Comparison of ENCODE assay signal across 21 mouse cellular contexts in genomic region chr7:133744209-133744608, GRCm38 (mm10). TPM values are rescaled to one million over a fixed set of nuclear protein-coding genes. Genes with fewer than 3 reads are reported as not detected.
DNase-seq lines count a peak whose midpoint lies in the region; ATAC-seq and TF ChIP-seq lines count a peak whose summit lies in the region.
"Had no signal": no experiment of that assay in that cellular context is flagged by ENCODE, and none has a peak within 500 bp of the region (broad histone marks: within the 10 kb centered on the region; RNA-seq: fewer than 3 reads in every experiment).

No protein-coding gene starts in this region.

- WGBS in heart, adult 2 months, result 28% methylated on average over 1 of the region's 1 CpGs
- WGBS in hindbrain, embryonic 15.5 days, result 79% methylated on average over 1 of the region's 1 CpGs
- whole genome bisulfite sequencing in hindbrain, embryonic 11.5 days, result 91% methylated on average over 1 of the region's 1 CpGs
- WGBS in macrophage (ENCODE audit: missing documents), result 56% methylated on average over 1 of the region's 1 CpGs

- TF ChIP-seq RAD21 in MEL (IDR thresholded peaks at IDR 0.05; ENCODE audit: low read depth, low read length), result no peak

- peaks cover 16% of the 10 kb centered on the region for H3K4me1 ChIP-seq in heart, adult 2 months (ENCODE audit: control insufficient read depth, insufficient read depth, low read length)
- H3K4me1 ChIP-seq in hindbrain, embryonic 15.5 days (replicated peaks), result peaks cover 11% of the 10 kb centered on the region; the same call in 1 of the 2 replicates
- H3K4me1 ChIP-seq in hindbrain, embryonic 11.5 days (replicated peaks; ENCODE audit: control insufficient read depth, insufficient read depth, low read length), result no peaks in the 10 kb centered on the region
- H3K4me1 ChIP-seq in MEL (ENCODE audit: control insufficient read depth in 1 of 2, insufficient read depth in 2 of 2, low read length in 2 of 2), result no peaks in the 10 kb centered on the region; a peak in 1 of 4 replicates
- H3K4me1 ChIP-seq: embryonic facial prominence, embryonic 13.5 days; forebrain, embryonic 12.5 days; hindbrain, embryonic 10.5 days had no signal

- H3K4me3 ChIP-seq in heart, adult 2 months, result no peak overlapping the region
- H3K4me3 ChIP-seq in hindbrain, embryonic 15.5 days, result no peak overlapping the region
- H3K4me3 ChIP-seq in hindbrain, embryonic 11.5 days (ENCODE audit: low read depth, low read length), result no peak overlapping the region
- H3K4me3 ChIP-seq in MEL (ENCODE audit: control insufficient read depth in 1 of 2, insufficient read depth in 1 of 2, low read depth in 2 of 2, low read length in 2 of 2), result no peak overlapping the region
- no peak overlapping the region for H3K4me3 ChIP-seq in macrophage (ENCODE audit: inconsistent target)
- H3K4me3 ChIP-seq: embryonic facial prominence, embryonic 13.5 days; forebrain, embryonic 12.5 days; hindbrain, embryonic 10.5 days had no signal

- H3K27me3 ChIP-seq in heart, adult 2 months (ENCODE audit: control insufficient read depth, insufficient read depth, low read length), result no peaks in the 10 kb centered on the region
- H3K27me3 ChIP-seq in hindbrain, embryonic 15.5 days, result no peaks in the 10 kb centered on the region
- no peaks in the 10 kb centered on the region for H3K27me3 ChIP-seq in hindbrain, embryonic 11.5 days (ENCODE audit: control insufficient read depth, insufficient read depth, low read length)
- H3K27me3 ChIP-seq in MEL (ENCODE audit: control insufficient read depth in 1 of 2, insufficient read depth in 2 of 2, low read length in 2 of 2), result no peaks in the 10 kb centered on the region
- H3K27me3 ChIP-seq: embryonic facial prominence, embryonic 13.5 days; forebrain, embryonic 12.5 days had no signal

- ATAC-seq in hindbrain, embryonic 15.5 days (ENCODE audit: low FRiP score, low read depth), result no peak
- no peak for ATAC-seq in hindbrain, embryonic 11.5 days (ENCODE audit: low FRiP score)

- peak overlapping the region; percentile 82 for H3K27ac ChIP-seq in heart, adult 2 months
- H3K27ac ChIP-seq in hindbrain, embryonic 15.5 days (replicated peaks), result peak overlapping the region; percentile 27; the same call in 1 of the 2 replicates
- no peak overlapping the region for H3K27ac ChIP-seq in hindbrain, embryonic 11.5 days (ENCODE audit: low read depth, low read length)
- H3K27ac ChIP-seq in MEL (ENCODE audit: control insufficient read depth, low read depth, low read length) (no peak overlapping the region), macrophage (peak overlapping the region; percentile 75)
- H3K27ac ChIP-seq: embryonic facial prominence, embryonic 13.5 days; forebrain, embryonic 12.5 days; hindbrain, embryonic 10.5 days had no signal

- no peak overlapping the region for H3K4me2 ChIP-seq in hindbrain, embryonic 15.5 days
- H3K4me2 ChIP-seq in hindbrain, embryonic 11.5 days (replicated peaks; ENCODE audit: low read depth, low read length), result no peak overlapping the region
- H3K4me2 ChIP-seq: embryonic facial prominence, embryonic 13.5 days; forebrain, embryonic 12.5 days; liver, embryonic 11.5 days; midbrain, embryonic 11.5 days had no signal

- TF ChIP-seq POLR2A in heart, adult 2 months (IDR thresholded peaks at IDR 0.05; ENCODE audit: insufficient read depth, low read depth, low read length), result no peak
- TF ChIP-seq POLR2A in MEL (IDR thresholded peaks at IDR 0.05; ENCODE audit: control insufficient read depth in 1 of 2, insufficient read depth in 1 of 2, low read depth in 1 of 2, low read length in 2 of 2, poor library complexity in 1 of 2), result no peak

- no peak for TF ChIP-seq CTCF in heart, adult 2 months (IDR thresholded peaks at IDR 0.05)
- no peak for TF ChIP-seq CTCF in MEL (IDR thresholded peaks at IDR 0.05 in 2 of 3, conservative IDR thresholded peaks at IDR 0.05 in 1 of 3; ENCODE audit: control insufficient read depth in 1 of 3, insufficient read depth in 1 of 3, low read depth in 2 of 3, low read length in 3 of 3, poor library complexity in 1 of 3, severe bottlenecking in 1 of 3)

- TF ChIP-seq EP300 in heart, adult 2 months (IDR thresholded peaks at IDR 0.05; ENCODE audit: insufficient read depth, low read depth, low read length), result no peak
- TF ChIP-seq EP300 in MEL (IDR thresholded peaks at IDR 0.05; ENCODE audit: low read depth in 1 of 2, low read length in 2 of 2), result no peak

- H3K9me3 ChIP-seq in hindbrain, embryonic 15.5 days, result no peaks in the 10 kb centered on the region
- no peaks in the 10 kb centered on the region for H3K9me3 ChIP-seq in hindbrain, embryonic 11.5 days (ENCODE audit: control insufficient read depth, low read length)
- no peaks in the 10 kb centered on the region for H3K9me3 ChIP-seq in MEL (replicated peaks; ENCODE audit: insufficient read depth, low read length)
- H3K9me3 ChIP-seq: embryonic facial prominence, embryonic 13.5 days; forebrain, embryonic 12.5 days; hindbrain, embryonic 10.5 days had no signal

- H3K9ac ChIP-seq in heart, adult 2 months (ENCODE audit: low read depth, low read length), result no peak overlapping the region
- no peak overlapping the region for H3K9ac ChIP-seq in hindbrain, embryonic 15.5 days
- no peak overlapping the region for H3K9ac ChIP-seq in hindbrain, embryonic 11.5 days (ENCODE audit: low read depth, low read length)
- no peak overlapping the region for H3K9ac ChIP-seq in MEL (ENCODE audit: control insufficient read depth, low read depth, low read length, poor library complexity, severe bottlenecking)
- H3K9ac ChIP-seq: embryonic facial prominence, embryonic 13.5 days; forebrain, embryonic 12.5 days had no signal

- H3K79me2 ChIP-seq in heart, adult 2 months (replicated peaks; ENCODE audit: control insufficient read depth, insufficient read depth, low read length), result no peaks in the 10 kb centered on the region
- H3K79me2 ChIP-seq in MEL (ENCODE audit: control insufficient read depth, insufficient read depth, low read length, poor library complexity) (no peaks in the 10 kb centered on the region), macrophage (ENCODE audit: inconsistent target) (no peaks in the 10 kb centered on the region)

- H3K36me3 ChIP-seq in heart, adult 2 months (ENCODE audit: control insufficient read depth, insufficient read depth, low read length), result peaks cover 18% of the 10 kb centered on the region
- peaks cover 13% of the 10 kb centered on the region for H3K36me3 ChIP-seq in hindbrain, embryonic 15.5 days
- H3K36me3 ChIP-seq in hindbrain, embryonic 11.5 days (ENCODE audit: control insufficient read depth, insufficient read depth, low read length), result 0 out of 2 replicates have a peak, but pooled peaks cover 4% of the 10 kb centered on the region
- H3K36me3 ChIP-seq in MEL (ENCODE audit: control insufficient read depth in 1 of 2, insufficient read depth in 2 of 2, low read length in 2 of 2) (peaks cover 0 to 3% of the 10 kb centered on the region in 2 experiments; a peak in 2 of 4 replicates), macrophage (ENCODE audit: inconsistent target) (peaks cover 28% of the 10 kb centered on the region; the same call in 1 of the 2 replicates)

- DNase-seq in heart, adult 2 months, result no peak
- no peak for DNase-seq in heart, adult 8-10 months (ENCODE audit: low spot score)
- DNase-seq in hindbrain, embryonic 11.5 days (ENCODE audit: low spot score), result no peak
- DNase-seq in MEL (ENCODE audit: low read depth, low spot score), result no peak
- no peak for DNase-seq in spleen, postnatal 4 days (ENCODE audit: low spot score in 2 of 2)
- DNase-seq in left cerebral cortex, postnatal 25 days (ENCODE audit: low spot score in 2 of 2), result no peak
- DNase-seq: B cell, adult 2 months; cerebellum, adult 11 months; cerebellum, postnatal 36 days; kidney, adult 11 months; kidney, postnatal 25 days; lung, postnatal 14 days; thymus, postnatal 4 days had no signal

- intact Hi-C loops in heart, adult 2 months (cut with DNase I), result no loop called here
- intact Hi-C loops in left cerebral cortex, postnatal 25 days (cut with DNase I), result no loop called here

RNA-seq across cellular contexts. Expression of gene Fank1, which starts 32.5 kb away (rescaled TPM):
- total RNA-seq in heart, adult 2 months (2021), result not detected
- polyA plus RNA-seq in heart, adult 2 months (2012; rRNA removed), result 0.10 and 0.32 TPM in 2 replicates
- total RNA-seq in heart, adult 8-10 months (2022), result not detected
- polyA plus RNA-seq in hindbrain, embryonic 15.5 days (2015; fragmentation: Nextera tagmentation; extraction: Ambion mirVana), result 4.3 and 5.1 TPM in 2 replicates
- 2.2 and 2.9 TPM in 2 replicates for polyA plus RNA-seq in hindbrain, embryonic 11.5 days (2014; fragmentation: Nextera tagmentation; extraction: Ambion mirVana)
- total RNA-seq in MEL (2012; rRNA removed), result 0.88 and 1.8 TPM in 2 replicates
- polyA plus RNA-seq in MEL (2012; ENCODE audit: insufficient read depth in 1 of 2, insufficient read length in 2 of 2, low read depth in 1 of 2, low replicate concordance in 2 of 2, missing spikeins in 1 of 2), result under 1 TPM in 1 of 2 experiments, not detected in 1; 0.17 TPM
- not detected for total RNA-seq in macrophage (2018; cell fraction: chromatin; rRNA removed)
- total RNA-seq in macrophage (2018; cell fraction: cytosol; rRNA removed), result not detected
- total RNA-seq in macrophage (2018; cell fraction: nucleus; rRNA removed), result 1 to 10 TPM in 1 of 26 experiments, not detected in 25; 1.2 TPM
- not detected in 3 replicates for polyA plus RNA-seq in macrophage (2018)
- total RNA-seq in left cerebral cortex, postnatal 25 days (2021), result 1 to 10 TPM; 3.7 to 3.9 TPM
- total RNA-seq: gastrocnemius, adult 18-20 months had no signal
- polyA plus RNA-seq: liver, embryonic 11.5 days had no signal

RNA-seq across cellular contexts. Expression of gene Uros, which starts 34.3 kb away (rescaled TPM):
- total RNA-seq in heart, adult 2 months (2021), result 10 to 100 TPM; 20.1 to 22.9 TPM
- polyA plus RNA-seq in heart, adult 2 months (2012; rRNA removed), result 22.3 and 36.4 TPM in 2 replicates
- total RNA-seq in heart, adult 8-10 months (2022), result 10 to 100 TPM; 22.1 to 25.5 (median 23.2) TPM
- polyA plus RNA-seq in hindbrain, embryonic 15.5 days (2015; fragmentation: Nextera tagmentation; extraction: Ambion mirVana), result 53.1 and 54.4 TPM in 2 replicates
- polyA plus RNA-seq in hindbrain, embryonic 11.5 days (2014; fragmentation: Nextera tagmentation; extraction: Ambion mirVana), result 39.5 and 42.8 TPM in 2 replicates
- 12.3 and 17.5 TPM in 2 replicates for total RNA-seq in MEL (2012; rRNA removed)
- polyA plus RNA-seq in MEL (2012; ENCODE audit: insufficient read depth in 1 of 2, insufficient read length in 2 of 2, low read depth in 1 of 2, low replicate concordance in 2 of 2, missing spikeins in 1 of 2) (10 to 100 TPM in 1 of 2 experiments, not detected in 1; 22.0 TPM), macrophage (2018) (10.5 to 13.7 TPM (median 12.1 TPM) in 3 replicates)
- total RNA-seq in macrophage (2018; cell fraction: chromatin; rRNA removed), result 10 to 100 TPM in 18 of 26 experiments, 1 to 10 TPM in 8; 4.0 to 42.4 (median 20.1) TPM
- total RNA-seq in macrophage (2018; cell fraction: cytosol; rRNA removed), result 10 to 100 TPM in 22 of 26 experiments, 1 to 10 TPM in 4; 9.2 to 14.3 (median 11.3) TPM
- 10 to 100 TPM in 17 of 26 experiments, 1 to 10 TPM in 9; 2.3 to 33.9 (median 16.4) TPM for total RNA-seq in macrophage (2018; cell fraction: nucleus; rRNA removed)
- 10 to 100 TPM; 21.1 to 22.5 TPM for total RNA-seq in left cerebral cortex, postnatal 25 days (2021)

RNA-seq across cellular contexts. Expression of gene Bccip, which starts 35.1 kb away (rescaled TPM):
- 10 to 100 TPM; 53.5 to 55.7 TPM for total RNA-seq in heart, adult 2 months (2021)
- polyA plus RNA-seq in heart, adult 2 months (2012; rRNA removed), result 29.4 and 49.1 TPM in 2 replicates
- total RNA-seq in heart, adult 8-10 months (2022), result 10 to 100 TPM; 48.8 to 59.6 (median 59.1) TPM
- 92.7 and 96.8 TPM in 2 replicates for polyA plus RNA-seq in hindbrain, embryonic 15.5 days (2015; fragmentation: Nextera tagmentation; extraction: Ambion mirVana)
- polyA plus RNA-seq in hindbrain, embryonic 11.5 days (2014; fragmentation: Nextera tagmentation; extraction: Ambion mirVana), result 160 TPM in 2 replicates
- 86.2 and 91.0 TPM in 2 replicates for total RNA-seq in MEL (2012; rRNA removed)
- polyA plus RNA-seq in MEL (2012; ENCODE audit: insufficient read depth in 1 of 2, insufficient read length in 2 of 2, low read depth in 1 of 2, low replicate concordance in 2 of 2, missing spikeins in 1 of 2) (100 to 1,000 TPM in 1 of 2 experiments, not detected in 1; 150 TPM), macrophage (2018) (57.7 to 110 TPM (median 84.1 TPM) in 3 replicates)
- total RNA-seq in macrophage (2018; cell fraction: chromatin; rRNA removed), result 10 to 100 TPM in 25 of 26 experiments, 1 to 10 TPM in 1; 9.5 to 79.8 (median 42.0) TPM
- total RNA-seq in macrophage (2018; cell fraction: cytosol; rRNA removed), result 10 to 100 TPM; 43.4 to 72.5 (median 60.4) TPM
- total RNA-seq in macrophage (2018; cell fraction: nucleus; rRNA removed), result 10 to 100 TPM; 15.9 to 92.3 (median 29.4) TPM
- 10 to 100 TPM; 67.3 to 68.4 TPM for total RNA-seq in left cerebral cortex, postnatal 25 days (2021)

RNA-seq across cellular contexts. Expression of gene Dhx32, which starts 38.3 kb away (rescaled TPM):
- 10 to 100 TPM; 41.5 to 47.4 TPM for total RNA-seq in heart, adult 2 months (2021)
- 27.7 and 38.9 TPM in 2 replicates for polyA plus RNA-seq in heart, adult 2 months (2012; rRNA removed)
- 10 to 100 TPM; 42.9 to 61.1 (median 50.7) TPM for total RNA-seq in heart, adult 8-10 months (2022)
- polyA plus RNA-seq in hindbrain, embryonic 15.5 days (2015; fragmentation: Nextera tagmentation; extraction: Ambion mirVana), result 37.7 and 42.0 TPM in 2 replicates
- polyA plus RNA-seq in hindbrain, embryonic 11.5 days (2014; fragmentation: Nextera tagmentation; extraction: Ambion mirVana), result 43.7 and 48.8 TPM in 2 replicates
- 23.9 and 27.1 TPM in 2 replicates for total RNA-seq in MEL (2012; rRNA removed)
- polyA plus RNA-seq in MEL (2012; ENCODE audit: insufficient read depth in 1 of 2, insufficient read length in 2 of 2, low read depth in 1 of 2, low replicate concordance in 2 of 2, missing spikeins in 1 of 2) (10 to 100 TPM in 1 of 2 experiments, not detected in 1; 25.6 TPM), macrophage (2018) (17.2 to 25.8 TPM (median 21.2 TPM) in 3 replicates)
- total RNA-seq in macrophage (2018; cell fraction: chromatin; rRNA removed), result 10 to 100 TPM in 18 of 26 experiments, 1 to 10 TPM in 8; 3.6 to 39.9 (median 15.4) TPM
- total RNA-seq in macrophage (2018; cell fraction: cytosol; rRNA removed), result 10 to 100 TPM; 10.8 to 28.9 (median 17.1) TPM
- 10 to 100 TPM in 18 of 26 experiments, 1 to 10 TPM in 8; 5.8 to 41.9 (median 15.2) TPM for total RNA-seq in macrophage (2018; cell fraction: nucleus; rRNA removed)
- 10 to 100 TPM; 36.6 to 39.8 TPM for total RNA-seq in left cerebral cortex, postnatal 25 days (2021)

Comparison
In these comparisons a context has a peak if more than half of its experiments do, and no peak if none do; other contexts are left out.
1. H3K27ac ChIP-seq: peak in heart, adult 2 months (single experiment), hindbrain, embryonic 15.5 days (single experiment) and macrophage (single experiment); none in hindbrain, embryonic 11.5 days (single experiment) and MEL (single experiment).